Mouse (Mus musculus): ENCODE measurements around the gene Ptx4.

DNA sequence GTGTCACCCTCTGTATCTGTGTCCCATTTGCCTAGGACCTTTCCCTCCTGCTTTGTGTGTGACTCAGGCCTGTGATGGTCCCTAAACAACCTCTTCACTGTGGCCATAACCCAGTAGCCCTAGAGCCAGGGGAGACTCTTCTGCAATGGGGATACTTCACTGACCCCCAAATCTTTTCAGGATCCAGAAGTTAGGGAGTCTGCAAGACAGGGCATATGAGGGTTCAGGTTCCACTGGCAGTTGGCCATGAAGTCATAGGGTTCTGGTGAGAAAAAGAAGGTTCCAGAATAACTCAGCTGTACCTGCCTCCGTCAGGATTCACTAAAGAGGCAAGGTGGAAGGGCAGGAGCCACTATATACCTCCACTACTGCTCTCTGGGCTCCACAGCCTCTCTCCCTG, 41.6 kb downstream of the Ptx4 start, which contains the start of gene Ccdc154:
- no peak for TF ChIP-seq POLR2A (IDR thresholded peaks at IDR 0.05; ENCODE audit: control insufficient read depth, low read depth, low read length)
- TF ChIP-seq CTCF (IDR thresholded peaks at IDR 0.05; ENCODE audit: control insufficient read depth, insufficient read depth, insufficient replicate concordance, low read depth, low read length), result no peak
